Mouse (Mus musculus) spleen, adult 2 months (tissue): ENCODE data around the gene Colq.

ENCODE experiments used
- CTCF ChIP-seq: fragments of 200-500 bp; IDR thresholded peaks from 2 replicates; pipeline ENCODE4 v1.5.1; 2011; ENCODE audit warnings: mild to moderate bottlenecking, inconsistent platforms; ENCODE audit not compliant: insufficient read depth, insufficient read length, insufficient replicate concordance; ENCODE audit errors: extremely low read depth
- POLR2A ChIP-seq: fragments of 200-500 bp; IDR thresholded peaks from 2 replicates; pipeline ENCODE4 v1.6.1; 2011; ENCODE audit warnings: low read depth, low read length, inconsistent platforms

GRCm38 (mm10) chr14:31555021-31555420 is 36.1 kb downstream of the Colq start:
- TF ChIP-seq CTCF (no peak), POLR2A (no peak)
